Mouse (Mus musculus): ENCODE results near the gene Unc5c.

The Unc5c gene

DNA sequence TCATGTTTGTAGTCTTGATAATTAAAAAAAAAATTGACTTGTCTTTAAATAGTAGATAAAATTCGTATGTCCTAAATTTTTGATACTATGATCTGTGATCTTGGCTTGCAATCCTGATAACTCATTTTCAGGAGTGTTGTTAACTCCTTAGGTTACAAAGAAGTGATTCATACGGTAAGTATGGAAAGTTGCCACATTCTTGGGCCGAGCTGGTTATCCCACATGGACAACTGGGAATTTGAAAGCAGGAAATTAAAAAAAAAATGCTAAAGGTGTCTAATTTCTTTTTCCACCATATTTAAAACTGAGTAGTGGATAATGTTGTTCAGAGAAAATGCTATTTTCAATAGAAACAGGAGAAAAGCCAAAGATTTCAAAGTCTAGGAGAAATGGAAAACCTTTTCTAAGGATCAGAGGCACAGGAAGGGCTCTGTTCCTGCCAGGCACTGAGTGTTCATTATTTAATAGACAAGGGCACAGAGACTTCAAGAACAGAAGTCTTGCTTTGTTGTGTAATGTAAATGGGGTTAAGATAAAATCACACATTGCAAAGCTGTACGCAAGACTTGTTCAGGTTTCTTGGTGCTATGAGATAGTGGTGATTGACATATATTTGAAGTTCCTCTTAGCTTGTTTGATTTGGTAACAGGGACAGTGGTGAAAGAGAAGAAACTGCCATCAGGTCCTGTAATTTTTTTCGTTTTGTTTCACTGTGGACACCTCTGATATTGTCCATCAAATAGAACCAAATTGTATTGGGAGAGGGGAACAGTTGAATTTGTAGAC, 46.4 kb downstream of the Unc5c start:
- no peak for DNase-seq

DNA sequence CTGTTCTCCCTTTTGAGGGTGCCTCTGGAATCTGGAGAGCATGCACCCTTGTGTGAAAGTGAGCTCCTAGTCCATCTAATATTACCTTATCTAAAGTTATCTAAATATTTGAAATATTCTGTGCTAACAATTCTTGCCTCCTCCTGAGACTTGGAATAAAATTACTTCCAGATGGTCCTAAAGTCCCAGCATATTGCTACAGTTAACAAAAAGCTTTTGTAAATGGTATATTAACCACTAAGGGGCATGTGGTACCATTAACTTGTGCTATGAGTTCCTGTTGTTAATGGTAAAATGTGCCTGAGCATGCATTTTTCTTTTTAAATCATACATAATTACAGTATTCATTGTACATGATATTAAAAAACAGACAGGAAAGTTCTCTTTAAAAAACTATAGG, 63.7 kb downstream of the Unc5c start:
- no peak for DNase-seq

DNA sequence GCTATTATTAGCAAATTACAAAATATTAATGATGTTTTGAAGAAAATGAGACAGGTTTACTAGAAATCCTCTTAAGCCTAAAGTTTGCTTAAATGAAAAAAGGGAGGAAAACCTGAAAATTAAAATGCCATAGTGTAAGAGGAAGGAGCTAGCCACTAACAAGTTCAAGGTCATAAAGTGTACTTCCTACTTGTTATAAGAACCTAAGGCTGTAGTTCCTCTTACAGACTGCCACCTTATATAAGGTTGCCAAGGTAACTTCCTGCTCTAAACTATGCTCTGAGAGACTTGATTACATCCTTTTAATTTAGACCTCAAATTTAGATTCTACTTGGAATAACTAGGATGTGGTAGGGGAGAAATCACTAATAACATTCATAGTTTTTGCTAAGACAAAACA, 64.6 kb downstream of the Unc5c start:
- DNase-seq: no peak

DNA sequence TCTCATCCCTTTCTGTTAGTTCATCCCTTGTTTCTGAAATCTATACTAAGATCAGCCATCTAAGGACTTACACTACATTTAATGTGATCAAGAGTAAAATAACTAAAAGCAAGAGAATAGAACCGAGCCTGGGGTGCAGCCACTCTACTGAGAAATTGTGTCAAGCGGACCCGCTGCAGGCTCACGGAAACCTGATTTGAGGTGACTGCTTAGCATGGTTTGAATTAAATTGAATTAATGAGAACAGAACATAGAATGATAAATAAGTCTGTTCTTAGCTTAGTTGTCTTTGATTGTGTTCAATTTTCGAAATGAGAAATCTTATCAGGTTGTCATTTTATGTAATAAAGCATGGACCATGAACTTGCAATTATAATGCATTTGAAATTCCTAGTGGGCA, 68.8 kb downstream of the Unc5c start:
- DNase-seq: no peak

DNA sequence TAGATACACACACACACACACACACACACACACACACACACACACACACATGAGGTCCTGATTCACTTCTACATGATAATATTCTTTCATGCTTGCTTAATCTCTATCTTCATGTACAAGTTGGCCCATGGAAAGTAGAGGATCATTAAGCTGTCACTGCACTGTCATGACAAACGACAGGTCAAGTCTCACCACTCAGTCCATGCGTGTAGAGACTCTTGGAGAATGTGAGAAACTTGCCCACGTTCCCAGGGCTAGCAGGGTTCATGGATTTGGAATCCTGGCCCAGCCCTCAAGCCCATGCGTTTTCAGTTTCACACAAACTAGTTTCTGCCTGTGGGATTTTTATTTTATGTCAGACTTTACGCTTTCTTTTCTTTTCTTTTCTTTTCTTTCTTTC, 71.8 kb downstream of the Unc5c start:
- DNase-seq: no peak

DNA sequence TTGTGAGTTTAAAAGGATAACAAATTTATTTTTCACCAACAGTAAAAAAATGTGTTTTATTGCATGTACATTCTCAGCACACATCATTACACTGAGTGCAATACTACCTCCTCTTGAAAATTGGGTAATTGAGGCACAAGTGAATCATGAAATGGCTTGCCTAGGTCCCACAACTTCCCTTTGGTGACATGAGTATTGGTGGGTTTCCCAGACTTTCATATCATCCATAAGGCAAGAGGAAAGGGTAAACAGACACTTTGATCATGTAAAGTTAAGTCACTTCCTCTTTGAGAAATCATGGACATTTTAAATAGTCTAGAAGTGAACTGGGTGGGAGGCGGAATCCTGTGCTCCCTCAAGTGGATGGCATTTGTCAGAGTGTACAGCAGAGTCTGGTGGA, 73.1 kb downstream of the Unc5c start:
- no peak for DNase-seq

DNA sequence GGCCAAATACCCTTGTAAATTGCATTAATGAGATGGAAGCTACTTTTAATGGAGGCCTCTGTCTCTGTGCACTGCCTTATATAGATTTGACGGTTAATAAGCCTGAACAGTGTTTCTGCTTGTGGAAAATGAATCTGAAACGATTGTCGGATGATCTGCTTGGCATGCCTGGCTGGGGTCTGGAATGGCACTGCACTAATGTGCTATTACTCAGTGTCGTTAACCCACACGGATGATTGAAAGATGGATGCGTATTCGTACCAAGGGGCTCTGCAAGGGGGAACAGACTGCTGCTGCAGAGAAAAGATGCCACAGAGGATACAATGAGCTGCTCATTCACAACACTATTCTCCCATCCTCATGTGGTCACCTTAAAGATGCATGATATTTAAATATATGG, 75.7 kb downstream of the Unc5c start:
- no peak for DNase-seq

DNA sequence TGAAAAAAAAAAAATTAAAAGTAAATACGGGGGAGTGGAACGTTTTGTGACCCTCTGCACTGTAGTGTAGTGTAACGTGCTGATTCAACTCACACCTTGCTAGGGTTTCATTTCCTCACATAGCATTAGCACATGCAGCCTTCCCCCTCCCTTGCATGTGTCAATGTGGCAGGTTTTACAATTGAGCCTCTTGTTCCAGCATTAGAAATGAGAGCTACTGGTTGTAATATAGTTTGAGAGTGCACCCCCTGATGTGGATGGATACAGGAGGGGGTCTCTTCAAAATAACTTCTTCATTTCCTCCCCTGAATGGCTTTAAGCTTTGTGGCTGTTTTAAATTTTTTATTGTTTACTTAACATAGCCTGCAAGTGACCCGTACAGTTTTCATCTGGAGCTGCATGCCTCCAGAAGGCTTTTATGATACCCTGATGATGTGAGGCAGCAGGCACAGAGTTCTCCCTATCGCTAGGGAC, 82.4 kb downstream of the Unc5c start:
- DNase-seq: no peak

DNA sequence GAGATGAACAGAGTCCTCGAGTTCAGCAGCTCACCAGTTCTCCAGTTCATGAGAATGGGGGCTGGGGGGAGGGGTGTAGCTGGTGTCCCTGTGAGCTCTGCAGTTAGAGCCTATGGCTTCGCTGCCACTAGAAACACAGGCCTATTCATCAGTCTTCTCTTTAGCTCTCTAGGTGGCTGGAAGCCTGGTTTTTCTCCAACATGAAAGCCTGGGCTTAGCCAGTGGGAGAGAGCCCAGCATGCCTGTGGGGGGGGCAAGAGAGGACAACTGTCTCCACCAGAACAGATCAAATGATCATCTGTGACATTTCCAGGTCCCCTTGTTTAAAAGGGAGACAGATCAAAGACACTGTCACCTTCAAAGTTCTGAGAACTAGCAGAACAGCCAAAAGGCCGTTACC, 84.6 kb downstream of the Unc5c start:
- no peak for DNase-seq

DNA sequence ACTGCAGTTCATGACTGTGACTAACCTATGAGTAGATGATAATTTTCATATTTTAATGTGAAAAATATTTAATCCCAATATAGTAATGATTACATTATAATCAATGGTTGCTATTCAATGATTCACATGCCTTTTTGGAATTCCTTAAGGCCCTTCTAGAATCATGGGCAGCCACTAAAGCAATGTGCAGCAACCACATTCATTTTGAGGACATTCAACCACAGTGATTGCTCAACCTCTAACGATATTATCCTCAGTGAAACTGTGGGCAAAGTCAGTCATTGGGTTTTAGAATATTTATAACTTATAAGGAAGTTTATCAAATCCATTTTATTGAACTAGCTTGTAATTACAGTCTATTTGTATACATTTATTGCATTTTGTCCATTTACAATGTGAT, 87.9 kb downstream of the Unc5c start:
- no peak for DNase-seq

DNA sequence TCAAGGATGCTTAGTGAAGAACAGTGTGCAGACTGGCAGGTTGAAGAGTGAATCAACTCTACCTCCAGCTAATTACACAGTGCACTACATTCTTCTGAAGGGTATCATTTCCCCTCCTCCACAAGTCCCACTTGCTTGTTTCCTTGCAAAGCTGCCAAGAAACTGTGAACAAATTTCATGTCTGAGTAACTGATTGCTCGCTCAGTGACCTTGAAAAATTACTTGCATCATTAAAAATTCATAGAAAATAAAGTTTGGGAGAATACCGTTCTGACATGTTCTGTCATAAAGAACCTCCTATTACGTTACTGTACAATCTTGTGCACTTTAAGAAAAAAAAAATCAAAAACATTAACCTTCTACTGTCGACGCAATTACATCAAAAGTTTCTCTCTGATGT, 92.1 kb downstream of the Unc5c start:
- no peak for DNase-seq

DNA sequence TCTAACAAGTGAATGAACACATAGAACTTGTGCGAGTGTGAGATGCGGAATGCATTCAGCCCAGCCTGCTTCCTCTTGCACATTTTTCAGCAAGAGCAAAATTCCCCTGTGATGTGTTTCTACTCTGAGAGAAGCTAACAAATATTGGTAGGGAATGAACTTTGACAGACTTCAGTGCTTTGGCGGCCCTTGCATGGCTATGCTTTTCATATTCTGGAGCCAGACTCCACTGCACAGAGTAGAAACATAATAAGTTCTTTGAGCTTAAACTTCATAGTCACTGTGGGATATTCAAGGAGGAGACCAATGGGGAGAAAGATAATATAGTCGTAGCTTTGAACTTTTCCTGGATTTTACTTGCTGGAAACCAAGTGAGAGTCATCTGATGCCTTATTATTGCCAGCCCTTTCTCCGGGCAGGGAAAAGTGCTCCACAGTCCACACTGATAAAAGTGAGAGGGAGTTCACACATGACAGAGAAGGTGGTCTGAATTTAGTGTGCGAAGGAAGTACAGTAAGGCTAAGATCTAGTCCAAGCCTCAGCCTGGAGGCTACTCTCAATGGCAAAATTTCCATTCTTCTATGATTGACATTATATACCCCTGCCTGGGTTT, 110.2 kb downstream of the Unc5c start:
- no peak for DNase-seq

DNA sequence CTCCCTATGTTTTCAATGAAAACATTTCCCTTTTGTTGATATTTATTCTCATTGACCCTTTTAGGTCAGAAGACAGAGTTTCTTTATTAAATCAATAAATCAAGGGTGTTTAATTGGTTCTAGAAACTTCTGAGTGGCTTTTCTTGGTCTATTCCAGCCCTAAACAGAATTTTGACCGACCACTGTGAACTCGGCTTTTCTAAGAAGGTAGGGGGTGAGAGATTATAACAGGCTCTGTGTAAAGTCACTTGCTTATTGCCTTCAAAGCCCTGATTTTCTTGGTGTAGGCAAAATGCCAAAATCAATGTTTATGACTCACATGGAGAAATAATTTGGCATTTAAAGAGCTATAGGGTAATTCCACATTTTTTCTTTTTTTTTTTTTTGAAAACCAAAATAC, 112.4 kb downstream of the Unc5c start:
- DNase-seq: no peak

DNA sequence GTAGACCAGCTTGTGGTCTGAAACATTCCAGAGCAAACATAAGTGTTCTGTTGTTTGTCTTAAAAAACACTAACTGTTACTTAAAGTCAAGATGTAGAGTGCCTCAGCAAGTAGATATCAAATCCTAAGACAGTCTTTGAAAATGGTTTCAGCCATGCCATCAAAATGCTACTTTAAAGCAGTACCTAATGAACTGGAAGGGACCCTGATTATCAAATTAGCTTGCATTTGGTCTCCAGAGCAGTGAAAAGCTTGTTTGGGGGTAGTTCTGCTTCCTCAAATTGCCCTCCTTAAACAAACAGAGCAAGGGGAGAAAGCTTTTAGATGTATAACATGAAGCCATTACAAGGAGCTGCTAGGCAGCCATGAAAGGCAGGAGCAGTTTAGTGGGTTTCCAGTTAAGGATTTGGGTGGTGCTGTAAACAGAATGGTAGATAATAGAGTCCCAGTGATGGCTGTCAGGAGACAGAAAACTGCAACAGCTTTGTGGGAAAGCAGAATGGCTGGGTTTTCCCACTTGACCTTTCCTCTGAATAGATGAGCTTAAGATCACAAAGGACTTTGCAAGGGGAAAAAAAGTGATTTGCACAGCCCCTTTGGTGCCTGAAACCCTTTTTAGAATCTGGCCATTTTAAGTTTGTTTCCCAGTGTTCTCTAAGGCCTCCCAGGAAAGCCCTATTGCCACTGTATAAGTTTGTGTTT, 116.3 kb downstream of the Unc5c start:
- DNase-seq: no peak

DNA sequence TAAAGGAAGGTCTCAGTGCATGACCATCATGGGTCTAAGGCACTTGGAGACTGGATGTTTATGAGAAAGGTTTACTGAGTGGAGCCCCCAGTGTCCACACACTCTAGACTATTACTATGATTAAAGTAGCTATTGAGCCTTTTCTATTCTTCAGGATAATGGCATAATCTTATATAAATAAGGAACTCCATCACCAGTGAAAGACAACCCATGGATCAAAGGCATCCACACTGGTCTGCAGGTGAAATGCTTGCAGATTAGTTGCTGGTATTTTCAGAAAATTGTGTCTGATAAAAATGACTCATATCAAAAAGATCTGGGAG, 116.8 kb downstream of the Unc5c start:
- DNase-seq: no peak

DNA sequence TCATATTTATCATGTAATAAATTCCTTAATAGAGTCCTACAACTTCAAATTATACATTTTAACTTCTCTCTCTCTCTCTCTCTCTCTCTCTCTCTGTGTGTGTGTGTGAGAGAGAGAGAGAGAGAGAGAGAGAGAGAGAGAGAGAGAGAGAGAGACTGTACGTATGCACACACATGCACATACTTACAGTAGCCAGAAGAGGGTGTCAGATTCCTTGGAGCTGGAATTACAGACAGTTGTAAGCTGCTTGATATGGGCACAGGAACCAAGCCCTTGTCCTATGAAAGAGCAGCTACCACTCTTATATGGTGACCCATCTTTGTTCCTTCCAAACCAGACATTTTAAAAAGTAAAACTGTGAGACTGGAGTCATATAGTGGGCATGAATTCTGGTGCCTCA, 118.2 kb downstream of the Unc5c start:
- DNase-seq: no peak

DNA sequence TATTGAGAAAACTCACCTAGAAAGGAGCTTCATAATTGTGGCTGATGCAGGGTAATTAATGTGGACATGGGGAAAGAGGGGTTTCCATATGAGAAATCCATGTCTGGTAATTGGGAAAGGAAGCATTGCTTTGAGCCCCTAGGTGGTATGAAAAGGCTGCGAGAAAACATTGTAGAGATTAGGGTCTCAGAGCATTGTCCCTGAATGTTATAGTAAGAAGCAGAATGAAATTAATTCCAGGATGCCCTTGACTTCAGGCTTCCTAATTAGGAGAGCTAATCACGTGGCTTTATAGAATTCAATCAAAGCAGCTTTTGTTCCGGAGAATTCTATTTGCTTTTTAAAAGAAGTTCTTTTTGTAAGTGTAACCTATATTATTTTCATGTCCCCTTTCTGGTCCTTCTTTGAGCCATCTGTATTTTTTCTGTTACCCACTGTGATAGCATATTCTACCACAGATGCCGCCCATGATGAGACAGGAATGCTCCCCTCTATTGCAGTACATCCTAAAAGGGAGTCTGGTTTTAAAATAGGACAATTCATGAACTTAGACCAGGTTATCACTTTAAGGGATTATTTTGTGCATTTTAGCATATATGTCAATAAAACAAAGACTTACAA, 124.5 kb downstream of the Unc5c start:
- no peak for DNase-seq

DNA sequence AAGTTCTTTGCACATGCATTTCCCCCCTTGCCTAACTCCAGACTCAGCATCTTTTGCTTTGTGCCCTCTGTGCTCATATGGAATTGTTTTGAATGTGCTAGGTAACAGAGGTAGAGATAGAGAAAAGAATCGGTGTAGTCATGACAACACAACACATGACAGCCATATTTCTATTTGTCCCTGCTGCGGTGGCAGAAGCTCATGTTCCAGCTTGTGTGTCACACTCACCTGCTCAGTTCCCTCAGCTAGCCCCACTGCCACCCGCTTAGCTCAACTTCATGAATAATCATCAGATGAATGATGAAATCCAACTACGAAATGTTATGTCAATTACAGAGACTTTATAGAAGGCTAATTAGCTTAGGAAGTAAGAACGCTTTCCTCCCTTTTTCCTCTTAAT, 128.2 kb downstream of the Unc5c start:
- DNase-seq: no peak

DNA sequence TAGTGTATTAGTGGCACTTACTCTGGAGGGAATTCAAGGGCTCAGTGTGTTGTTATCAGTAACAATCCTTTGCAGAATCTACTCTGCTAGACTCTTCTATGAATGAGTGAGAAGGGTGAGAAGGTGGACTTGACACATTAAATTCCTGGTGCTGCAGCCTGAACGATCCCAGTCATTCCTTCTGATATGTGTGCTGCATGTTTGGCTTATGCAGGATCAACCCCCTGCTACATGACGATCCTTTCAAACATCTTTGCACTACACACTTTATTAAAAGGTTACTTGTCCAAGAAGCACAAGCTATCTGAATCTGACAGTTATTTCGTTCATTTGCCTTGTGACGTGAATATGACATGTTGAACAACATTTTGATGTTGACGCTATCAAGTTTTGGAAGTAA, 129.1 kb downstream of the Unc5c start:
- no peak for DNase-seq

DNA sequence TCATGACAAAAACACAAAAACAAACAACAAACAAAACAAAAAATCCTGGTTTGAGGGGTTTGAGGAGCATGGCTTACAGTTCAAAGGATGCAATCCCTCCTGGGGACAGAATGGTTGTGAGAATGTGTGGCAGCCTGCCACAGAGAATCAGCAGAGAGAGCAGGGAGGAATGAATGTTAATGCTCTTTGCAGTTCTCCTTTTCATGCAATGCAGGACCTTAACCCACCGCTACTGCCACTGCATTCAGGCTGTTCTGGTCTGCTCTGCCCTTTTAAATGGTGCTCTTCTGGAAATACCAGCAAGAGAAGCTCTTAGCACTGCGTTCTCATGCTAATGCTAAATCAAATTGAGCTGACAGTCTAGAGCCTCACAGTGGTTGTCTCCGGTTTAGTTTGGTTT, 130.1 kb downstream of the Unc5c start:
- DNase-seq: no peak

DNA sequence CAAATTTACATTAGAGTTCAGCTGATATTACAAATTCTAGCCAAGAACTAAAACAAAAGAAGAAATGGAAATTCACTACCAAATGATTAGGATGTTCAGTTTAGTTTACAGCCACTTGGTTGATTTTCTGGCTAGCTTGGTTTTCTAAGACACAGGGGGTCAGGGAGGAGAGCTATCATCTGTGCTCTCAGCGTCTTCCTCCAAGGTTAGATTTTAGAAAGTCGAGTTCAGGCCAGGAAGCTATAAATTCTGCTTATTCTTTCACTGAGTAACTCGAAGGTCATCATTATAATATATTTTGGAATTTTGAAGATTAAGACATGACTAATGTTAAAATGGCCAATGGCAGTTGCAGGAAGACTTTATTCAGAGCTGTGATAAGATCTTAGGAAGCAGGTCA, 131.4 kb downstream of the Unc5c start:
- no peak for DNase-seq

DNA sequence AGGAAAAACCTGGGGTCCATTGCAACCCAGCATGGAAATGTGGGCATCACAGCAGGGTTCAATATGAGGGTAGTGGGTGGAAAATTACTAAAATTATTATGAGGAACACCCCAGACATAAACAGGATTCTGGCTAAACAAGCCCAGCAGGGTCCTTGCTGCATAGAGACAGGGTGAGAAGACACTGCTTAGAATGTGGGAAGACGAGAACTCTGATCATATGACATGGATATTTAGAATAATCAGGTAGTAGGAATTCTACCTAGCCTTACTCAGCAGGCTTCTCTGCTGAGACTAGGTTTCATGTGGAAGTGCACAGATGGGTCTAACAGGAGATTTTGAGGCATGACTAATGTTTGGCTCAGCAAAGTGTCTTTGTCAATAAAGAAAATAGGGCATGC, 131.9 kb downstream of the Unc5c start:
- DNase-seq: no peak

DNA sequence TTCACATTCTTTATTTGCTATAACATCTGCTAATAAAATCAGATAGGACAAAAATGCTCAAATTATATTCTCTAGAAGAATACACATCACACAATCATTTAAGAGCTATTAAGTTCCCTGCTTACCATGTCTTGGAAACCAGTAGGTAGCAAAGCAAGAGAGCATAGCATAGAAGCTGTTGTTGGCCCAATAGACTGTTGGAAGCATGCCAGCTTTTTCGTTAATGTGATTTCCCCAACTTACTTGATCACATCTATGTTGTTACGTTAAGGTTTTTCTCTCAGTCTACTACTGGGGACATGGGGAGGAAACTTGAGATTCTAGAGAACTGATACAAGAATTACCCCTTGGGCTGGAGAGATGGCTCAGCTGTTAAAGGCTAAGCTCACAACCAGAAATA, 133.0 kb downstream of the Unc5c start:
- DNase-seq: no peak

DNA sequence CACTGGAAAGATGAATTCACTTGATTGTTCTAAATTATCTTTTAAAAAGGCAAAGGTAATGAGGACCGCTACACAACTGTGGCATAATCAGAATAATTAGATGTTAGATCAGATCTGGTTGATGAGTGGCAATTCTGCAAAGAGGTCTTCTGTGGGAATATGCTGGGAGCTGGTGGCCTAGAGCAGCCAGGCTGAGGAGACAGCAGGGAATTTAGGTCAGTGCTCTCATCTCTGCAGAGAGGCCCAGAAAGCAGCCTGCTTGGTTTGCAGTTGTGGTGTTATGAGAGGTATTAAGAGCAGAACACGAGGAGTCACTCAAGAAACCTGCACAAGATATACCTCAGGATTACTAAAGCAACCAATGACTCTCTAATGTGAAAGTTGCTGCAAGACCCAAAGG, 133.9 kb downstream of the Unc5c start:
- no peak for DNase-seq

All from thymus, postnatal 4 days (tissue).